Mouse (Mus musculus): Measurements from ENCODE around the gene Vdac2.

Gene Vdac2

GRCm38 (mm10) chr14:21824938-21825337 is at the start of gene Vdac2:
TSS of gene Vdac2 (plus strand) at chr14:21825238.
- no peak for DNase-seq (ENCODE audit: low read depth)

- DNase-seq (ENCODE audit: low read depth): no peak
These were observed 48.8 kb upstream of the Vdac2 start for GRCm38 (mm10) chr14:21776201-21776600.

- DNase-seq (ENCODE audit: low read depth): no peak
These were observed 38.5 kb upstream of the Vdac2 start for GRCm38 (mm10) chr14:21786500-21786899.

DNA sequence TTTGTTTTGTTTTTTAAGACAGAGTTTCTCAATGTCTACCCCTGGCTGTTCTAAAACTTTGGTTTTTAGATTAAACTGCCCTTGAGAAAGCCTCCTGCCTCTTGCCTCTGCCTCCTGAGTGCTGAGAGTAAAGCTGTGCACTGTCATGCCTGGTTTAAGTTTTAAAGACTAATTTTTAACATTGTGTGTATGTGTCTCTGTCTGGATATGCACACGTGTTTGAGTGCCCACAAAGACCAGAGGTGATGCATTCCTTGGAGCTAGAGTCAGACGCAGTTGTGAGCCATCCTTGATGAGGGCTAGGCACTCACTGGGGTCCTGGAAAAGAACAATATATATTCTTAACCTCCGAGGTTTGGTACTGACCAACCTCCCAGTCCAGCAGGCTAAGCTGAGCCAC is 37.7 kb upstream of the Vdac2 start:
- DNase-seq (ENCODE audit: low read depth): no peak

- DNase-seq (ENCODE audit: low read depth): no peak
These were observed 36.9 kb upstream of the Vdac2 start for GRCm38 (mm10) chr14:21788121-21788520.

DNA sequence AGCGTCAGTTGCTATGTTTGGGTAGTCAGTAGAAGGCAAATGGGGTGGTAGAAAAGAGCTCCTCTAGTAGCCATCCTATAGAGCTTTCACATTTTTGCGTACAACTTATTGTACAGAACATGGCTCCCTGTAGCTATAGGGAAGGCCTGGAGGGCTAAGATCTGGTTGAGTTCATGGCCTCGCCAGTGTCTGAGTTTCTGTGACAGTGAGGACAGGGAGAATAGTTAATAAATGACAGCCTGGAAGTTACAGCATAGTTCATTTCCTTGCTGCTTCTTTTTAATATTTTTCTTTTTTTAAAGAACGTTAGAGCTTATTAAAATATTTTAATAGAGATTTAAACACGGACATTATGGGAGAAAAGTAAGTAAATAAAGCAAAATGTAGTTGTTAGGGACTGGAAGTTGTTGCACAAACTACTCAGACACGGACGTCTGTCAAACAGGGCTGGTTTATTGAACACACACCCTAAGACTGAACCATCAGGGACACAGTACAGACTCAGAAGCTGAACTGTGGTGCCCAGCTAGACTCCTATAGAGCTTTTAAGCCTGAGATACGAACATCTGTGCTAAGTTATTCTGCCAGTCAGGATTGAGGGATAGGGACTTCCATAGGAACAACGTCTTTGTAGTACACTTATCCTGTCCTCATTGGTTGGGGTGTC is 34.3 kb upstream of the Vdac2 start:
- DNase-seq (ENCODE audit: low read depth): no peak

GRCm38 (mm10) chr14:21791722-21792121 is 33.3 kb upstream of the Vdac2 start:
- no peak for DNase-seq (ENCODE audit: low read depth)

DNA sequence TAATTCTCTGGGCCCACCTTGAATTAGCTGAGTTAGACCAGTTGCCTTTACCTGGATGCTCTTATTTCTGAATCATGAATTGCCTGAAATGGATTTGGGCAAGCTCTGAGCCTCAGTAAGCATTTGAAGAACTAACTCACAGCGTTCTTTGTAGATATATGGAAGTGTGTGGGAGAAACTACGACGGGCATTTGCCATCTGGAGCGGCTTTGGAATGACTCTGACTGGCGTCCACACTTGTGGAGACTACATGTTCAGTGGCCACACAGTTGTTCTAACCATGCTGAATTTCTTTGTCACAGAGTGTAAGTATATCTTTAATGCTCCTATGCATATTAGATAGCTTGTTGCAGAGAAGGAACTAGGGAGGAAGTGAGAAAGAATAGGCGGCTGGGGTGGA is 32.8 kb upstream of the Vdac2 start:
- no peak for DNase-seq (ENCODE audit: low read depth)

DNA sequence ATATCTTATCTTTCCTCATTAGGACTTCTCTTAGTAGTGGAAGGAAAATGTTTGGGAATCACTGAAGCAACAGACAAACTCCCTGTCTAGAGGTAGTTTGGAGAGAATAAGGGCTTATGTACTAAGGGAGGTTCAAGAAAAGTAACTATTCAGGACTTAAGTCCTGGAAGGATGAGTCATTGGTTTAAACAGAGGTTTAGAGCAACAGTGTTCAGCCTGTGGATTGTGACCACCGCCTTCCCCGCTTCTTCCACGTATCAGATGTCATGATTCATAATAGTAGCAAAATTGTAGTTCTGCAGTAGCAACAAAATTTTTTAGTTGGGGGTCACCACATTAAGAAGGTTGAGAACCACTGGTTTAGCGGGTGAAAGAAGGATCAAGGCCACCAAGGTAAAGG is 24.4 kb upstream of the Vdac2 start:
- no peak for DNase-seq (ENCODE audit: low read depth)

DNA sequence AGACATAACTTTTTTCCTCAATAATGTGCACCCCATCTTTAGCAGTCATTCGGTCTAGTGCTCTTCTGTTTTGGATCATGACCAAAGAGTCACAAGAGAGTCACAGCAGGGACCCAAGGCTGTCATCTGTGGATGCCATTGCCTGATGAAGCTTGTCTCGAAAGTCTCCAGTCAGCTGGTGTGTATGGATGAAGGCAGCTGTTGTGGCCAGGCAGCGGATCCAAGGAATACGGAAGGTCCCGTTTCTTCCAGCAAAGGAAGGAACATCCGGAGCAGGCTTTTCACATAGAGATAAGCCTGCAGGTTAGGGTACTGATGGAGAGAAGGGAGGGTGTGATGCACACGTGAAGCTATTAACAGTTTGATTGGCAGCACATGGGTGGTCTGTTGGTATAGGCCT is 23.4 kb upstream of the Vdac2 start:
- no peak for DNase-seq (ENCODE audit: low read depth)

DNA sequence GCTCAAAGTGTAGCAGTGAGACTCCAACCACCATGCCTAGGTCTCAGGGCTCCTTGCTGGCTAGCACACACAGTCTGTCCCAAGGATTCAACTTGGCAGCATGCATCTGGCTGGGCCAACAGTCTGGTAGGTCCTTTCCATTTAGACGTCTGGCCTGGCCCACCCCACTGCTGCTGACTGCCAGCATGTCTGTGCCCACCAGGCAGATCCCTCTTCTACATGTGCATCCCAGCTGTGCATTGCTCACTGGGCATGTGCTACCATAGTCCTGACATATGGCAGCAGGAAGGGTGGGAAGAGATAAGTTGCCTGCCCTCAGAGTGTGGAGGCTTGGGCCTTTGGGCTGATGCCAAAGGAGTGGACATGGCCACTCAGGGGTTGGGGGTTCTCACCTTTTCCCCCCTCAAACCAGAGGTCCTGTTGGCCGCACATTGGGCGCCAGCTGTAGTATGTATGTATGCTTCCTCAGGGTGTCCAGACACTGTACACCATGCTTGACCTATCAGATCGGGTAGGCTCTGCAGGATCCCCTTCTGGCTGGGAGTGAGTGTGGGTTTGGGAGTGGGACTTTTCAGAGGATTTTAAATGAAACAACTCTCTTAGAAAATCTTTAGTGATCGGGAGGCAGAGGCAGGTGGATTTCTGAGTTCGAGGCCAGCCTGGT is 22.4 kb upstream of the Vdac2 start:
- no peak for DNase-seq (ENCODE audit: low read depth)

- no peak for DNase-seq (ENCODE audit: low read depth)
These were observed 18.8 kb upstream of the Vdac2 start for GRCm38 (mm10) chr14:21806203-21806602.

- DNase-seq (ENCODE audit: low read depth): no peak
These were observed 18.3 kb upstream of the Vdac2 start for GRCm38 (mm10) chr14:21806631-21807160.

- DNase-seq (ENCODE audit: low read depth): no peak
These were observed 16.7 kb upstream of the Vdac2 start for GRCm38 (mm10) chr14:21808208-21808922.

DNA sequence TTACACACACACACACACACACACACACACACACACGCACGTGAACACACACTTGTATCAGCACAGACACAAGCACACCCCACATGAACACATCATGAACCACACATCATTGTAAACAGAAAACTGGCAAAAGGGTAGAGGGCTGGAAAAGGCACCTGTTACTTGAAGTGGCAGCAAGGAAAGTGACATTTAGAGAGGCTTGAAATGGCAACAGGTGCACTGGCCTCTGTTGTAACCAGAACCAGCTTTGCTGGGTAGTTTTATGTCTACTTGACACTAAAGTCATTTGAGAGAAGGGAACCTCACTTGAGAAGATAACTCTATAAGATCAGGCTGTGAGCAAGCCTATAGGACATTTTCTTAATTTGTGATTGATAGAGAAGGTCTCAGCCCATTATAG is 15.6 kb upstream of the Vdac2 start:
- DNase-seq (ENCODE audit: low read depth): no peak

- DNase-seq (ENCODE audit: low read depth): peak; percentile 6
These were observed 13.7 kb upstream of the Vdac2 start for GRCm38 (mm10) chr14:21811301-21811700.

DNA sequence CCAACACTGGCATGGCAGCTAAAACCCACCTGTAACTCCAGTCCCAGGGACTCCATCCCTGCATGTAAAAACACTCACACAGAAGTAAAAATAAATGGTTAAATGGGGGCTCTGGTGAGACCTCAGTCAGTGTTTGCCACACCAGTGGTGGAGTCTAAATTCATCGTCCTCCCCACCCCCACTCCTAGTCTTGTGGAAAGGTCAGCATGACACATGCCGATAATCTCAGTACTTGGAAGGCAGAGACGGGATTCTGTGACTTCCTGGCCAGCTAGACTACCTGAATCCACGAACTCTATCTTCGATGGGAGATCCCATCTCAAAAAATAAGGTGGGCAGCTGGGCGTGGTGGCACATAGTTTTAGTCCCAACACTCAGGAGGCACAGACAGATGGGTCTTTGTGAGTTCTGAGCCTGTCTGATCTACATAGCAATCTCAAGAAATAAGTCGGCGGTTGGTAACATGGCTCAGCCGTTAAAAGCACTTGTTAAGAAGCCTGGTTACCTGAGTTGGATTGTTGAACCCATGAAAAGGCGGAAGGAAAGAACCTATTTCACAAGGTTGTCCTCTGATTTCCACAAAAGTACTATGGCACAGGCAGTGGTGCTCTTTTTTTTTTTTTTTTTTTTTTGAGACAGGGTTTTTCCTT is 13.2 kb upstream of the Vdac2 start:
- peak; percentile 4 for DNase-seq (ENCODE audit: low read depth)

DNA sequence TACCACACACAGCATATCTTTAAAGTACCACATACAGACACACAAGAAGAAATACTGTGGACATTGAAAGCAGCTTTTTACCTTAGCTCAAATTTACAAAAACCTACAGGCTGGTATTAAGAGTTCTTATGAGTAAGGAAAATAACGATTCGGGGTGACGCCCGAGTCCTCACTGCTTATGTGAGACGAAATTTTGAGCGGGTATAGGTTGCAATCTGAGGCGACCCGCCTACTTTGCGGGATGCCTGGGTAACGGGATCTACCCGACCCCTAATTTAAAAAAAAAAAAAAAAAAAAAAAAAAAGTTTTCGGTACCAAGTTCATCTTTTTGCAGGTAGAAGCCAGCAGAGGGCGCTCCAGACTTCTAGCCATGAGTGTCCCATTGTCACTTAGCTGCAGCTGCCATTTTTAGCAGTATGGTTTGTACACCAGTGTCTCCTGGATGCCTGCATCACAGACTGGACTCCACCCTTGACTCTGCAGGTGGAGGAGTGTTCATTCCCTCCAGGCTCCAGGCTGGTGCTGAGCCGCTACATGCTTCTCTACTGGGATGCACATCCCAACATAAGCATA is 12.4 kb upstream of the Vdac2 start:
- peak; percentile 91 for DNase-seq (ENCODE audit: low read depth)

- DNase-seq (ENCODE audit: low read depth): no peak
These were observed 11.8 kb upstream of the Vdac2 start for GRCm38 (mm10) chr14:21813216-21813615.

DNA sequence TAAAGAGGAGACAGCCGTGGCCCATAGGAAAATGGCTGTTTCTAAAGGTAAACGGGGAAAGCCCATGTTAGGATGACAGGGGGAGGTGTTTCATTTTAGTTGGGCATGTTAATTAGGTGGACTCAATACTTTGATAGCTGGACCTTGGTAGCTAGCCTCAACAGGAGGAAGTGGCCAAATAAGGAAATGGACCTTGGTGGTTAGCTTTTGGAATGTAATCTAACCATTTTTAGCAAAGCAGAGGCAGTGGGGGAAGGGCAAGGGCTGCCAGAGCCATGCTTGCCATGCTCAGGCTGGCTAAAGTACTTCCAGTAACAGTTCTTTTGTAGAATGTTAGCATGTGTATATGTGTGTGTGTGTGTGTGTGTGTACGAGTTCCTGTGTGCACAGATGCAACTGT is 11.2 kb upstream of the Vdac2 start:
- DNase-seq (ENCODE audit: low read depth): no peak

DNA sequence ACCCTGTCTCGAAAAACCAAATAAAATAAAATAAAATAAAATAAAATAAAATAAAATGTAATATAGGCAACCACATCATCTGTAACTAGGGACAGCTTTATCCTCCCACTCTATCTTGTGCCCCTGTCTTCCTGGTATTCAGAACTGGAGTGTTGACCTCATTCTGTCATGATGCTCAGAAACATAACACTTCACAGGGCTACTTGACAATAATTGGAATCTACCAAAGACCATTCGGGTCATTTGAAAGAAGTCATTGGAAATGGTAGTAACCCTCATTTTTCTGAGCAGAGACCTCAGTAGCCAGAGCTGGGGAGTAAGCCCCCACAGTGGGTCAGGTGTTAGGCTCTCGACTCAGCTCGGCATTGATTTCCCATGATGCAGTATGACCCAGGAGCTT is 10.4 kb upstream of the Vdac2 start:
- DNase-seq (ENCODE audit: low read depth): no peak

GRCm38 (mm10) chr14:21816255-21816654 is 8.8 kb upstream of the Vdac2 start:
- DNase-seq (ENCODE audit: low read depth): no peak

All from naive thymus-derived CD4-positive, alpha-beta T cell, adult 2 months (primary cell).